Mouse (Mus musculus): ENCODE measurements around the gene Bhmt2. TPM values are rescaled to one million over a fixed set of nuclear protein-coding genes. Genes with fewer than 3 reads are reported as not detected.

Bhmt2 gene
- not detected for polyA plus RNA-seq (2017; shearing (Covaris generic))

GRCm38 (mm10) chr13:93674131-93674561 lies at the start of gene Bhmt2, which contains the start of gene Dmgdh:
Gene Bhmt2 (minus strand): TSS chr13:93674302.
Gene Dmgdh (plus strand): TSS chr13:93674433.

GRCm38 (mm10) chr13:93637282-93638245 lies 36.5 kb downstream of the Bhmt2 start, which contains the start of gene Bhmt:
Gene Bhmt (minus strand): TSS chr13:93637961.

Other genes with a start within 250 kb of the Bhmt2 start
- 102 TPM for gene Jmy, start 174.5 kb downstream of the Bhmt2 start, polyA plus RNA-seq (2017; shearing (Covaris generic))
- 0.20 TPM for gene Bhmt, start 36.3 kb downstream of the Bhmt2 start, polyA plus RNA-seq (2017; shearing (Covaris generic))
- gene Dmgdh, start 131 bp upstream of the Bhmt2 start, polyA plus RNA-seq (2017; shearing (Covaris generic)): not detected
- 25.5 TPM for gene Arsb, start 97.3 kb upstream of the Bhmt2 start, polyA plus RNA-seq (2017; shearing (Covaris generic))

Data from effector memory CD4-positive, alpha-beta T cell, adult 7 months (primary cell).